Mouse (Mus musculus) thymus, postnatal 4 days (tissue): Measurements from ENCODE around the gene Dynlt1c.

ENCODE experiments used
- DNase-seq: peaks from one replicate; pipeline ENCODE4 v3.0.0; 2021

Gene Dynlt1c

GRCm38 (mm10) chr17:6656471-6656870, 55.0 kb downstream of the Dynlt1c start:
- DNase-seq: peak; percentile 41

- peak; percentile 77 for DNase-seq
These were observed 57.3 kb downstream of the Dynlt1c start, which contains the start of gene Sytl3 for GRCm38 (mm10) chr17:6658801-6659200. Sytl3 (plus strand) TSS chr17:6659093.
